Mouse (Mus musculus) v-Abl transformed pro-B cells (cell line): ENCODE results near the gene Unc5a.

Source experiments
- in situ Hi-C, 2 experiments: fragments of 400-800 bp; cut with MboI; formaldehyde crosslinking; loops; one replicate each; pipeline ENCODE4 v1.15.1; 2025; ENCODE audit not compliant: unreplicated experiment in 2 of 2

The Unc5a gene

DNA sequence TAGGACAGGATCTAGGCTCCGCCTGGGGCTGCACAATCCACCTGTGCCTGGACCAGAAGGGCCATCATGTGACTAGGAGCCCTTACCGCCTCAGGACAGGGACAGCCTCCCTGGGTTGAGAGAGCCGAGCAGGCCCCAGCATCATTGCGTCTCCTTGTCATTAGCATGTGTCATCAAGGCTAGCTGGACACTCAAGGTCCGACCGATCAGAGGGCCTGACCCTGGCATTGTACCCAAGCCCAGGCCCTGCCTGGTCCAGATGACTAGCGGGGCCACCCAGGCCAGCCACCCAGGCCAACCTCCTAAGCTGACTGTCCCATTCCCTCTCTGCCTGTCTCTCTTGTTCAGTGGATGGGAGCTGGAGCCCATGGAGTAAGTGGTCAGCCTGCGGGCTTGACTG is 48.4 kb downstream of the Unc5a start:
- in situ Hi-C loops, result no loop called here

DNA sequence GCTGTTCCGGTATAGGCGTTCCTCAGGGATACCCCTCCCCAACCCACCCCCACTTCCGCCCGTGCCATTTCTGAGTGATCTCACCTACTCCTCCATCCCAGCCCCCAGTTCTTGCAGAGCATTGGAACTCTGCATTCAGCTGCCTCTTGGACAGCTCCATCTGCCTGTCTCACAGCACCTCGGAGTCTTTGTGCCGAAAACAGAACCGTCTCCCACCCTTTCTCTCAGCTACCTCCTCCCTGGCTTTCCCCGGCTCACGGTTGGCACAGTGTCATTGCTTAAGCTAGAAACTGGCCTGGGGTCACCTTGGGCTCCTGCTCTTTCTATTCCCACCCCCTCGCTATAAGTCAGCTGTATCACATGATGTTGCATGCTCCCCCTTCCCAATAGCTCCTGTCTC is 51.2 kb downstream of the Unc5a start:
- in situ Hi-C loops, result no loop called here

DNA sequence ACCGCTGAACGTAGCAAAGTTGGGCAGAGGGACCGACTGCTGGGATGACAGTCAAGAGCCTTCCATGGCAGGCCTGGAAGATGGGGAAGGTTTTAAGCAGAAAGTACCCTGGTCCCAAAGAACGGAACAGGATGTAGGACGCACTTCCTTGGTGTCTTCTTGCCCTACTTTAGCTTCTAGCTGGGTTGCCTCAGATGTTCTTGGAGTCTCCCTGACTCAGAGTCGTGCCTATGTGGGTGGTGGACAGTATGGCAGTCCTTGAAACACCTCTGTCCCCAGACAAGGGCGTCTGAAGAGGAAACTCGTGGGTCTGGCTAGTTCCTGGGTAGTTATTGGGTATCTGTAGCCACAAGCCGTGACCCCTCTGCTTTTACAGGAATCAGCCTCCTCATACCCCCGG is 52.9 kb downstream of the Unc5a start:
- in situ Hi-C loops, result no loop called here

DNA sequence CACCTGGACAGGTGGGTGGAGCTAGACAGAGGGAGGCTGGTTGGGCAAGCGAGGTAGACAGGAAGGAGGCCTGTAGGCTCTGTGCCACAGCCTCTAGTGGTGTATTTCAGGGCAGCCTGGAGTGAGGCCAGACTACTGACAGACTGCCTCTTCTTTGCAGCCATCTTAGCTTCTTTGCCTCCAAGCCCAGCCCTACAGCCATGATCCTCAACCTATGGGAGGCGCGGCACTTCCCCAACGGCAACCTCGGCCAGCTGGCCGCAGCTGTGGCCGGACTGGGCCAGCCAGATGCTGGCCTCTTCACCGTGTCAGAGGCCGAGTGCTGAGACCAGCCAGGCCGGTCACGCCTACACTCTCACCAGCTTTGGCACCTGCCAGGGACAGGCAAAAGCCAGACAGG is 55.4 kb downstream of the Unc5a start:
- in situ Hi-C loops, result no loop called here

GRCm38 (mm10) chr13:55005691-55006414 is 56.6 kb downstream of the Unc5a start:
- in situ Hi-C loops, result no loop called here

GRCm38 (mm10) chr13:55006415-55006742 is 57.2 kb downstream of the Unc5a start:
- in situ Hi-C loops, result no loop called here

DNA sequence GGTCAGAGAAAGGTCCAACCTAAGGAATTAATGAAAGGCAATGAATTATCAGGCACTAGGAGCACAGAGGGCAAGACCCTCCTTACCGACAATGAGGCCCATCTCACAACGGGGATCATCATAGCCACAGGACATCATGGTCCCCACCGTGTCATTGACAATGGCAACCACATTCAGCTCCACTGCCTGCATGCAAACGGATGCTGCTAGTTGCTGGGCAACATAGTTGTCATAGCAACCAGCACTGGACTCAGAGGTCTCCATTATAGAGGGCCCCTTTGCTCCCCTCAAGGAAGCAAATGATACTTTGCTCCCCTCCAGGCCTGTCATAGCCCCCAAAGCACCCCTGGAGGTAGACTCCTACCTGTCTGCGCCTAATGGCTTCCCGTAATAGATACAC is 59.4 kb downstream of the Unc5a start:
- in situ Hi-C loops, result no loop called here

DNA sequence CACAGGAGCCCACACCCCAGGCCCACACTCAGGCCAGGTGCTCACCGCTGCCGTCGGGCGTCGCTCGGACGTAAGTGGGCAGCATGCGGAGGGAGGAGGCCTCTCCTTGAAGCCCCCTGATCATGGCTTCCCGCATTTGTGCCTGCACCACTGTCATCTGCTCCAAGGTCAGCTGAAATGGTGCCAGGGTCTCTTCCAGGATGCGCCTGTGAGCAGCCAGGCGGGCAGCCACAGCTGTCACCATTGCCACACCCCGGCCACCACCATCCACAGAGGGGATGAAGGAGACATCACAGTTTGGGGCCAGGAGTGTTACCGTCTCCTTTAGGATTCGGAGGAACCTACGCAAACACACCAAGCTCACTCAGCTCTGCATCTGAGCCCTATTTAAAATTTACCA is 61.9 kb downstream of the Unc5a start:
- in situ Hi-C loops, result no loop called here

DNA sequence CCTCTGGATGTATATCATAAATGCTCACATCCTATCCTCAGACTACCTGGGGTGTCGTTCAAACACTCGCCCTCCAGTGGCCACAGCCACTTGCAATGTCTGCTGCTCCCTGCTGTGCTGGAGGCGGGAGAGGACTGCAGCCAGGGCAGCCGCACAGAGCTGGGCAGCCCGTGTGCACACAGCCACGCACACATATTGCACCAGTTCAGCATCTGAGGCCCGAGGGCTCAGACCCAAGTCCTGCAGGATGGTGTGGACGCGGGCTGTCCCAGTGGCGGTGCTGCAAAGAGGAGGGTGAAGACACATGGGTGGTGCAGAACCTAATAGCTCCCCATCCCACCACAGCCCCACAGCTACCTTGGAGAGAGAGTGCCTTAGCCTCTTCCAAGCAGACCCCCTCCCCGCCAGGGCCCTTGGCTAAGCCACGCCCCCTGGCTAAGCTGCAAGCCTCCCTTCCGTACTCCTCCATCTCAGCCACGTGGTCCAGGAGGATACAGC is 62.8 kb downstream of the Unc5a start:
- in situ Hi-C loops, result no loop called here

DNA sequence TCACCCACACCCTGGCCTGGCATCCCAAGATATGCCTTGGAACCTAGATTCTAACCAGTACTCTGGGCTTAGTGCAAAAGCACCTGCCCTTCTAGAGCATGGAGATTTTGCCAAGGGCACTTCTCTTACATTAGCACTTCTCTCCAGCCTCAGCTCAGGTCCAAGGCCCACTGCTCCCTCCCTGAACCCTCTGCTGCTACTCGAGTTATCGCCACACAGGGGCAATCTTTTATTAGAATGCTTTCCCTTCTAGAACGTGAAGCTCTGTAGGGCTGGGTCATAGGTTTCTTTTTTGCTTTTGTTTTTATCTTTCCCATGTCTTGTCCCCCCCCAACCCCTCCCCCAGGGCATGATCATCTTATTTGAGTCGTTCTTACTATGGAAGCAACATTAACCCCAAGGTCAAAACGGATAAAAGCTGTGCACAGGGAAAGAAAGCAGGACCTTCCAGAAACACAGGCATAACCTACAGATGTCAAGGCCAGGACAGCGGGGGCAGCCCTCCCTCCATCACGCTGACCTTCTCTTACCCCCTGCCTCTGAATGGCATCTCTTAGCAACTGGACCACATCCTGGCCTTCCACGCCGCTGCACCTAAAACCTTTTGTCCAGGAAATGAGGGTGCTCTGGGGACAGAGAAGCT is 64.6 kb downstream of the Unc5a start:
- in situ Hi-C loops, result no loop called here

DNA sequence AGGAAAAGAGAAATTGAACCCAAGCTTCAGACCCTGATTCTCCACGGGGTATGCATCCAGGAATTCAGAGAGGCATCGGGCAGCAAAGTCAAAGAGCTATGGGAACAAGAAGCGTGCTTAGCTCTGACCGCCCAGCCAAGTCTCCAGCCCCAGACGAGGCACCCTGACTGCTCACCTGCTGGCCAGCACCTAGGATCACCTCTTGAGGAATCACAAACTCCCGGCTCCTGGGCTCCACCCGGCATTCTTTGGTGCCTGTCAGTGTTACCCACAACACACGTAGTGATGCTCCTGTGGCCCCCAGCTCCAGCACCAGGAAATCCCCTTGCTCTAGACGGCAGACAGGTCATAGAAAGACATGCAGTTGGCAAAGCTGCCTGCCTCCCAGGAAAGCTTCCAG is 65.2 kb downstream of the Unc5a start:
- in situ Hi-C loops, result no loop called here

DNA sequence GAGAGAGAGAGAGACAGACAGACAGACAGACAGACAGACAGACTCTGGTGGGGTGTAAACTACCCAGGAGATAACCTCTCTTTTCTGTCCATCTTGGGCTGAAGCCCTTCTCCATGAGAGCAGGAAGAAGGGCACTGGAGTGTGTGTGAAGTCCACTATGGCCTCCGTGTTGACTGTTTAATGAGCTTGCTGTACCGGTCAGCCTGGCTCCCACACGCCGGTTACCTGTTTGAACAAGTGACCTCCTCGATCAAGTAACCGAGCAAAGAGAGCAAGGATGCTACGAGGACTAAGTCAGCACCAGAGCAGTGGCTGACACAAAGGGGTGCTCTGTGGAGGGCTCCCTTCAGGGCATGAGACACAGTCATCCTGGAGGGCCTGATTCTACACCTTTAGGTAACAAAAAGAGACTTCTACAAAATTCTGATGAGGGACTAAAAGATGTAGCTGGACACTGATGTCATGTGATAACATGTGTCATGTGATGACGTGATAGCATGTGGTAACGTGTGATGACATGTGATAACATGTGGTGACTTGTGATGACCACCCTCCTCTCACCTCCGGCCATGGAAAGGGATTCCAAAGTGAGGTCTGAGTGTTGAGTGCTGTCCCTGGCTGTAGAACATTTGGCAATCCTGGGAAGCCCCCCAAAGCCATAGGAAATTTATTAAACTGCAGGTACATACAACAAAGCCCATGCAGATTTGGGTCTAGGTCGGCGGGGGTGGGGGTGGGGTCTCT is 68.1 kb downstream of the Unc5a start:
- in situ Hi-C loops, result no loop called here

GRCm38 (mm10) chr13:55017898-55018599 is 68.8 kb downstream of the Unc5a start:
- in situ Hi-C loops, result no loop called here

DNA sequence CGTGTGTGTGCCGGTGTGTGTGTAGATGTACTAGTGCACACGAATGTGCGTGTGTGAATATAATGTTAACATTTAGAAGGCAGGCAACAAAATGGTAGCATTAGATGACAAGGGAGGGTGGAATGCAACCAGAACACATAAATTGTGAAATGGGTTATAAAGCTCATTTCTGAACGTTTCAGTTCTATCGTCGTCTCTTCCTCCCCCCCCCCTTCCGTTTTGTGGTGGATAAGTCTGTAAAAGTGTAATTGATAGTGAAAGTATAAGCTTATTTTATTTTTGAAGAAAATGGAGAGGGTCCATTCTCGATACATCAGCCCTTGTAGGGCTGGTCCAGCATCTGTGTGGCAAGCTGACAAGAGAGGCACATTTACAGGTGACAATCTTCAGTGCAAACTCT is 69.5 kb downstream of the Unc5a start:
- in situ Hi-C loops, result no loop called here

DNA sequence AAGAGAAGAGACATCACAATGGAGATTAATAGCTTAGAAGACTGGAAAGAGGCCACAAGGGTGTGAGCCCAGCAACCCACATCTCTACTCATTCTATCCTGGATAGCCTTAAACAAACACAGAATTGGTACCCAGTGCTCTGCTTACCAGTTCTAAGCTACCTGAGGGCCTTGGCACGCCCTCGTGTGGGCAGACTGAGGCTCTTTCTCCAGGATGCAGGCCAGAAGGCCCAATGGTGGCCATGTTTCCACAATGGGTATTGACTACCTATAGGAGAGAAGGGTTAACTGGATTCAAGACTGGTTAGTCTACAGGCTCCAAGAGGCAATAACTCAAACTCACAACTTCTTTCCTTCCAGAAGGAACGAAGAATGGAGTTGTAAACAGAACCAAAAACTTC is 70.0 kb downstream of the Unc5a start:
- in situ Hi-C loops, result no loop called here

GRCm38 (mm10) chr13:55020051-55020450 is 70.8 kb downstream of the Unc5a start:
- in situ Hi-C loops, result no loop called here

DNA sequence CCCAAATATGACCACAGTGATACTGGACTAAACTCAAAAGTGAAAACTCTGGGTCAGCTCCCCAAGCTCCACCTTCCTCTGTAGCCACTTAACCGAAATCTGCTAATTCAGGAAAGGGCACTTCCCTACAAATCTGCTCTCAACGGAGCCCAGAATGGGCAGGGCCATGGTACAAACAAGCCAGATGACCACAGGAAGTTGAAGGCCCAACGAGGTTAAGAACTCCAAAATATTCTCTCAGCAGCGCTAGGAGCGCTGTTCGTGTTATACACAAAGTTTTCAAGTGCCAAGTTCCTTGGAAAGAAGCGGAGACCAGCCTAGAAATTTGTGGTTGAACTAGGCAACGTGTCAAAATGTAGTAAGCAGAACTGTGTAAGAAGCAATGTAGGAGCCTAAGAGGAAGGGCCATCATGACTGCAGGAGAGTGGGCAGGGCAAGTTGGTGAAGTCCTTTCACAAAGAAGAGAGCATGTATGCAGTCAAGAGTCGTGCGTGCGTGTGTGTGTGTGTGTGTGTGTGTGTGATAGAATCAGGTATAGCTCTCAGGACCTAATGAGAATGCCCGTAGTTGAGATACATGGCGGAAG is 72.1 kb downstream of the Unc5a start, which contains the start of gene Hk3:
Gene Hk3, minus strand, starts transcription at position 192 of the 586 bp plus-strand sequence.
- in situ Hi-C loops, result no loop called here

GRCm38 (mm10) chr13:55022256-55022655 is 73.0 kb downstream of the Unc5a start:
- in situ Hi-C loops, result no loop called here

- in situ Hi-C loops, result no loop called here
These were observed 73.5 kb downstream of the Unc5a start for GRCm38 (mm10) chr13:55022715-55023114.

GRCm38 (mm10) chr13:55024215-55024614 is 75.0 kb downstream of the Unc5a start:
- in situ Hi-C loops, result no loop called here

DNA sequence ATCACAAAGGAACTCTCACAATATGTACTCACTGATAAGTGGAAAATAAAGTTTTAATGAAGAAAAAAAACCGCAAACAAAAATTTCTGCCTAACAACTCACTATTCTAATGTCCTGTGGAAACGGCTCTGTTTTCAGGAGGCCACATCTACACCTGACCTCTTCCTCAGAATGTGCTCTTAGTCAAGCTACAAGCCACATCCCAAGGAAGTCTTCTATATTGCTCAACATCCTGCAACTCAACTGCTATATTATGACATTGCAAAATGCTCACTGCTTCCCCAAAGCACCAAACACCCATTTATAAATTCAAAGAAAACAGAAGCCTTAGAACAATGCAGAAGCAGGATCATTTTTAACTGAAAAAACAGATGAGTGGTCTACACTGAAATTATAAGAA is 90.8 kb downstream of the Unc5a start:
- in situ Hi-C loops, result no loop called here
